Mouse (Mus musculus) kidney, postnatal 0 days (tissue): ENCODE data around the gene S100a3. TPM values are rescaled to one million over a fixed set of nuclear protein-coding genes. Genes with fewer than 3 reads are reported as not detected.

ENCODE experiments used
- ATAC-seq: fragments of 200-750 bp; cut with Nextera tagmentation; replicated peaks from 2 replicates; pipeline ENCODE4 v1.8.0; 2017; ENCODE audit warnings: low read depth, moderate number of reproducible peaks, moderate TSS enrichment, moderate library complexity; ENCODE audit not compliant: low FRiP score
- DNase-seq: peaks from one replicate; pipeline ENCODE4 v3.0.0-alpha.2; 2016; ENCODE audit warnings: low spot score
- H3K27ac ChIP-seq: fragments of 300-500 bp; sonication (generic); 2 replicates; pipeline ENCODE4 v1.5.1; 2014; ENCODE audit warnings: mild to moderate bottlenecking
- H3K27me3 ChIP-seq: fragments of 300-500 bp; sonication (generic); 2 replicates; pipeline ENCODE4 v1.6.1; 2014; ENCODE audit warnings: low read length, mixed read lengths; ENCODE audit not compliant: insufficient read depth
- H3K36me3 ChIP-seq: fragments of 300-500 bp; sonication (generic); 2 replicates; pipeline ENCODE4 v1.6.1; 2014; ENCODE audit warnings: low read length, mixed read lengths; ENCODE audit not compliant: insufficient read depth
- H3K4me1 ChIP-seq: fragments of 300-500 bp; sonication (generic); replicated peaks from 2 replicates; pipeline ENCODE4 v1.6.1; 2014; ENCODE audit warnings: antibody characterized with exemption, low read length, mixed read lengths; ENCODE audit not compliant: insufficient read depth
- H3K4me2 ChIP-seq: fragments of 300-500 bp; sonication (generic); 2 replicates; pipeline ENCODE4 v1.6.1; 2014; ENCODE audit warnings: mild to moderate bottlenecking, low read length, moderate library complexity, mixed read lengths
- H3K4me3 ChIP-seq: fragments of 300-500 bp; sonication (generic); replicated peaks from 2 replicates; pipeline ENCODE4 v1.5.1; 2014; ENCODE audit warnings: low read depth, low read length
- H3K9ac ChIP-seq: fragments of 300-500 bp; sonication (generic); 2 replicates; pipeline ENCODE4 v1.6.1; 2014; ENCODE audit warnings: low read depth, low read length
- H3K9me3 ChIP-seq: fragments of 300-500 bp; sonication (generic); replicated peaks from 2 replicates; pipeline ENCODE4 v1.6.1; 2016; ENCODE audit warnings: low read length, inconsistent platforms, mixed read lengths
- CTCF ChIP-seq: IDR thresholded peaks from 2 replicates; pipeline ENCODE4 v1.5.1; 2016; ENCODE audit warnings: antibody characterized with exemption, low read depth, mild to moderate bottlenecking, moderate library complexity
- WGBS: fragments of 180-500 bp; shearing (Covaris S2); extraction: QIAGEN DNeasy Blood & Tissue Kit; methylation state at CpG from one replicate; pipeline ENCODE4 v1.1.7; 2014; 5-methylcytosine and 5-hydroxymethylcytosine counted together
- polyA plus RNA-seq: library from polyadenylated mRNA; unstranded; fragments of >200 nt; fragmentation: Nextera tagmentation; extraction: Ambion mirVana; gene quantifications from 2 replicates; pipeline ENCODE4 v1.2.1, GENCODE M21; 2015

Gene S100a3
- polyA plus RNA-seq, 1 experiment from 2014 or later = 0.16 TPM

DNA sequence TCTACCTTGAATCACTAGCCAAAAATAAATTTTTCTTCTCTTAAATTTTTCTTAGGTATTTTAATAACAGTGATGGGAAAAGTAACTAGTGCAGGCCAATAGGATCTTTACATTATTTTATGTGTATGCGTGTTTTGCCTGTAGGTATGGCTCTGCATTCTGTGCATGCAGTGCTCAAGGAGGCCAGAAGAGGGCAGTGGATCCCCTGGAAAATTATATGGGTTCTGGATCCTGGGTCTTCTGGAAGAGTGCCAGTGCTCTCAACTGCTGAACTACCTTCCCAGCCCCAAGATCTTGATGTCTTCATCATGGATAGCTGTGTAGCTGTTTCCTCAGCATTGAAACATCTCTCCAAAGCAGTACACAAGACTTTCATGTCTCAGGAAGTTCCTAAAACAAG is 21.8 kb downstream of the S100a3 start:
- Histone ChIP-seq H3K4me1 (no peaks in the 10 kb centered on the region), H3K27ac (no peak overlapping the region), H3K4me2 (no peak overlapping the region), H3K27me3 (no peaks in the 10 kb centered on the region), H3K4me3 (no peak overlapping the region), H3K9me3 (no peaks in the 10 kb centered on the region), H3K9ac (no peak overlapping the region), H3K36me3 (no peaks in the 10 kb centered on the region)
- ATAC-seq (no peak), DNase-seq (no peak)
- peak; percentile 52 for TF ChIP-seq CTCF
- WGBS = 100% methylated on average over 1 of the region's 1 CpGs

DNA sequence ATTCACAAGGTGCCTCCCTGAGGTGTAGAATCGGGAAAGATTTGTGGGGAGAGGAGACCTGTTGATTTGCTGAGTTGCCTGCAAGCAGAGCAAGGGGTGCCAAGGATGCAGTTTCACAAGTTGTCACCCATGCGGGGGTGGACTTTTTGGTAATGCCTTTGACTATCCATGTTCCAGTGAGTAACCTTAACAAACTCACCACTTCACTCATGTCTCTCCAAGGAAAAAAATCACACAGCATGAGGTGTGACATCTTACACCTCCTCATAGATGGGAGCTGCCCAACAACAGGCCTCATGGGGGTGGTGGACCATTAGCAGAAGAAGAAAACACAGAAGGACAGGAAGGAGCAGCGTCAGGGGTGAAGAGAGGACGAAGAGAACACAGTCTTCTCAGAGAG is 22.2 kb downstream of the S100a3 start:
- Histone ChIP-seq H3K27ac (no peak overlapping the region), H3K9me3 (no peaks in the 10 kb centered on the region), H3K4me1 (no peaks in the 10 kb centered on the region), H3K4me2 (no peak overlapping the region), H3K27me3 (no peaks in the 10 kb centered on the region), H3K36me3 (no peaks in the 10 kb centered on the region), H3K4me3 (no peak overlapping the region), H3K9ac (no peak overlapping the region)
- WGBS = 75% methylated on average over 4 of the region's 4 CpGs
- DNase-seq = no peak
- no peak for TF ChIP-seq CTCF
- no peak for ATAC-seq

DNA sequence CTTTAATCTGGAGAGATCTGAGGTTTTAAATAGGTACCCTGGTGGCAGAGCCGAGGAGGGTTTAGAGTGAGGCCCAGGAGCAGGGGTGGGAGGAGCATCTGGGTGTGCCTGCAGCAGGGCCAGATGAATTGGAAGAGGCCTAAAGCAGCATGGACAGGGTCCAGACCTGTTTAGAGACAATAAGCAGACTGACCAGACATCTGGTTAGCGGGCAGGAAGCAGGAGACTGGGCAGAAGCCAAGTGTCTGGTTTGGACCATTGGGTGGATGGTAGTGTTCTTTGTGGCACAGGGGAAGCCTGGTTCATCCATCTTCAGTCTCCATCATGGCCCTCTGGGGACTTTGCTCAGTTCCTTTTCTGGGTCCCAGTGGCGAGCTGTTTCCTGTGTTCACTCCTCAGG is 23.5 kb downstream of the S100a3 start:
- H3K9ac ChIP-seq = no peak overlapping the region
- H3K36me3 ChIP-seq = no peaks in the 10 kb centered on the region
- DNase-seq (no peak), ATAC-seq (no peak)
- TF ChIP-seq CTCF = no peak
- no peak overlapping the region for H3K27ac ChIP-seq
- H3K9me3 ChIP-seq = no peaks in the 10 kb centered on the region
- 55% methylated on average over 3 of the region's 3 CpGs for WGBS
- no peaks in the 10 kb centered on the region for H3K4me1 ChIP-seq
- H3K4me2 ChIP-seq = no peak overlapping the region
- H3K4me3 ChIP-seq = no peak overlapping the region
- no peaks in the 10 kb centered on the region for H3K27me3 ChIP-seq

DNA sequence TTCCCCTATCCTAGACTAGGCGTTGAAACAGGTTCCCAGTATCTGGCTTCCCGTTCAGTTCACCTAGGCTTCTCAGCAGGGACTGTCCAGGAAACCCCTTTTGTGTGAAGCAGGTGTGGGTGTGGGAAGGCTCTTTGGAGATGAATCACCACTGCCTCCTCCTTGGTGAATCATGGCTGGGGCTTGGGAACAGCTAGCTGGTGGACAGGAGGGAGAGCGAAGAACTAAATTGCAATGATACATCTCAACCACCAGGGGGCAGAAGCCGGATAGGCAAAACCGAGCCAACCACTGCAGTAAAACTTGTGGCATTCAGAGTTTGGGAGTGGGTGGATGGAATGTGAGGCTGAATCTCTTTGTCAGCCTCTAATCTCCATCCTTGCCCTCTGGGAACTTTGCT is 25.2 kb downstream of the S100a3 start:
- ATAC-seq = peak; percentile 69; the same call in 1 of the 2 replicates
- 27% methylated on average over 5 of the region's 5 CpGs for WGBS
- Histone ChIP-seq H3K4me1 (no peaks in the 10 kb centered on the region), H3K36me3 (no peaks in the 10 kb centered on the region), H3K9me3 (no peaks in the 10 kb centered on the region), H3K27me3 (no peaks in the 10 kb centered on the region), H3K9ac (no peak overlapping the region), H3K4me3 (no peak overlapping the region), H3K4me2 (no peak overlapping the region), H3K27ac (0 out of 2 replicates have a peak overlapping the region, but pooled peaks have one; percentile 57)
- DNase-seq = peak; percentile 95
- peak; percentile 97 for TF ChIP-seq CTCF

DNA sequence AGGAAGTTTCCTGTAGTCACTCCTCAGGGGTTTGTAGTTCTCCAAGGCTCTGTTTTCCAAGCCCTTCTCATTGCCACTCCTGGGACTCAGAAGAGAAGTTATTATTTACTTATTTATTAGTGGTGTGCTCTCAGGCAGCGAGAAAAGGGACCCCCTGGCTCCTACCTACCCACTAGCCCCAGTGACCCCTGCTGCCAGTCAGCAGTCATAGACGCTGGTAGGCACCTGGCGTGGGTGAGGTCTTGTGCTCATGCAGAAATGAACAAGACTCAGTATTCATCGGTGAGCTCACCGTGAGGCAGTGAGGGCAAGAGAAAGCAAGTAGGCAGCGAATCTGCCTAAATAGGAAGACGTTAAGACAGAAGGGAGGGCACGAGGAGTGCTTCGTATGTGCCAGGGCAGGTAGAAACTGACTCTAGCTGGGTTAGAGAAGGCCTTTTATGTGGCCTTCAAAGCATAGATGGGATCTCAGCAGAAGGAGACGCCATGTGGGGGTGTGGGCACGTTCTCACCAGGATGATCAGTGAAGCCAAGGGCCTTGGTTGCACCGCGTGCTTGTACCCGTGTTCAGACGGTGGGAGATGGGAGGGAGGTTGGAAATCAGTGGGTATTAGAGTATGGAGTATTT is 25.8 kb downstream of the S100a3 start:
- DNase-seq (no peak), ATAC-seq (no peak)
- Histone ChIP-seq H3K9ac (no peak overlapping the region), H3K4me3 (no peak overlapping the region), H3K27me3 (no peaks in the 10 kb centered on the region), H3K4me2 (no peak overlapping the region), H3K36me3 (no peaks in the 10 kb centered on the region), H3K9me3 (no peaks in the 10 kb centered on the region), H3K4me1 (no peaks in the 10 kb centered on the region), H3K27ac (peak overlapping the region; percentile 57; the same call in 1 of the 2 replicates)
- no peak for TF ChIP-seq CTCF
- WGBS = 83% methylated on average over 15 of the region's 15 CpGs

DNA sequence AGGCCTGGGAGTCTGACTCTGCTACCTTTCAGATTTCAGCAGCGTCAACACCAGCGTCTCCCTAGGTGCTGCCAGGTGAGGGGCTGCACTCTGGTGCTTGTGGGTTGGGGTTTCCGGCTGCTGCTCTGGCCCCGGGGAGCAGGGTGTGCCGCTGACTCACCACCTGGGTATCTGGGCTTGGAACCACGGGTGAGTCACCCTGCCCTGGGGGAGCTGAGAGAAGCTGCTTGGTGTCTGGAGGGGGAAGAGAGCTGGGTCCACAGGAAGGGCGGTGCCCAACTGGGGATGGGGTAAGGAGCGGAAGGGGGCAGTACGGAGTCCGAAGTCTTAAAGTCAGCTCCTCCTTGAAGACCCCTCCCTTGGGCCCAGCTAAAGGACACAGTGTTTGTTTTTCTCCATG is 26.5 kb downstream of the S100a3 start:
- Histone ChIP-seq H3K4me3 (no peak overlapping the region), H3K4me2 (no peak overlapping the region), H3K4me1 (no peaks in the 10 kb centered on the region), H3K27ac (peak overlapping the region; percentile 71), H3K27me3 (no peaks in the 10 kb centered on the region), H3K9ac (no peak overlapping the region), H3K36me3 (no peaks in the 10 kb centered on the region), H3K9me3 (no peaks in the 10 kb centered on the region)
- ATAC-seq = peak; percentile 51; the same call in 1 of the 2 replicates
- 57% methylated on average over 10 of the region's 10 CpGs for WGBS
- no peak for TF ChIP-seq CTCF
- peak; percentile 19 for DNase-seq
